Mouse (Mus musculus) forebrain, embryonic 11.5 days (tissue): ENCODE measurements around the gene Rps25. TPM values are rescaled to one million over a fixed set of nuclear protein-coding genes. Genes with fewer than 3 reads are reported as not detected.
A peak's percentile ranks its signal among the peaks of the same experiment; 100 is the strongest.

Experiments used
- ATAC-seq: fragments of 200-750 bp; cut with Nextera tagmentation; replicated peaks from 2 replicates; pipeline ENCODE4 v1.8.0; 2017; ENCODE audit warnings: moderate TSS enrichment; ENCODE audit not compliant: low FRiP score
- DNase-seq: peaks from one replicate; pipeline ENCODE4 v3.0.0-alpha.2; 2017; ENCODE audit warnings: low spot score
- H3K27ac ChIP-seq: fragments of 300-500 bp; sonication (generic); 2 replicates; pipeline ENCODE4 v1.5.1; 2014; ENCODE audit warnings: low read depth, low read length
- H3K27me3 ChIP-seq: fragments of 300-500 bp; sonication (generic); 2 replicates; pipeline ENCODE4 v1.6.1; 2014; ENCODE audit warnings: mild to moderate bottlenecking, low read length, mixed read lengths; ENCODE audit not compliant: control insufficient read depth, insufficient read depth
- H3K36me3 ChIP-seq: fragments of 300-500 bp; sonication (generic); 2 replicates; pipeline ENCODE4 v1.6.1; 2014; ENCODE audit warnings: mild to moderate bottlenecking, low read length, moderate library complexity, mixed read lengths; ENCODE audit not compliant: control insufficient read depth, insufficient read depth
- H3K4me1 ChIP-seq: fragments of 300-500 bp; sonication (generic); replicated peaks from 2 replicates; pipeline ENCODE4 v1.6.1; 2014; ENCODE audit warnings: low read length, mixed read lengths; ENCODE audit not compliant: control insufficient read depth, insufficient read depth
- H3K4me2 ChIP-seq: fragments of 300-500 bp; sonication (generic); 2 replicates; pipeline ENCODE4 v1.6.1; 2014; ENCODE audit warnings: low read depth, mild to moderate bottlenecking, low read length, moderate library complexity, mixed read lengths; ENCODE audit not compliant: severe bottlenecking
- H3K4me3 ChIP-seq: fragments of 300-500 bp; sonication (generic); 2 replicates; pipeline ENCODE4 v1.5.1; 2014; ENCODE audit warnings: low read depth, low read length
- H3K9ac ChIP-seq: fragments of 300-500 bp; sonication (generic); 2 replicates; pipeline ENCODE4 v1.6.1; 2014; ENCODE audit warnings: low read length
- H3K9me3 ChIP-seq: fragments of 300-500 bp; sonication (generic); 2 replicates; pipeline ENCODE4 v1.6.1; 2016; ENCODE audit warnings: low read length, mixed read lengths; ENCODE audit not compliant: control insufficient read depth
- WGBS: fragments of 180-500 bp; shearing (Covaris S2); extraction: QIAGEN DNeasy Blood & Tissue Kit; methylation state at CpG from one replicate; pipeline ENCODE4 v1.1.7; 2014; 5-methylcytosine and 5-hydroxymethylcytosine counted together
- microRNA-seq: library from miRNA; unstranded; fragments of <30 nt; microRNA quantifications from one replicate; pipeline ENCODE4, GENCODE M21; 2016; ENCODE audit not compliant: insufficient number of aligned reads
- polyA plus RNA-seq: library from polyadenylated mRNA; unstranded; fragments of >200 nt; fragmentation: Nextera tagmentation; extraction: Ambion mirVana; gene quantifications from 2 replicates; pipeline ENCODE4 v1.2.1, GENCODE M21; 2014

The Rps25 gene
- polyA plus RNA-seq, 1 experiment from 2014 or later: 1,699 TPM

DNA sequence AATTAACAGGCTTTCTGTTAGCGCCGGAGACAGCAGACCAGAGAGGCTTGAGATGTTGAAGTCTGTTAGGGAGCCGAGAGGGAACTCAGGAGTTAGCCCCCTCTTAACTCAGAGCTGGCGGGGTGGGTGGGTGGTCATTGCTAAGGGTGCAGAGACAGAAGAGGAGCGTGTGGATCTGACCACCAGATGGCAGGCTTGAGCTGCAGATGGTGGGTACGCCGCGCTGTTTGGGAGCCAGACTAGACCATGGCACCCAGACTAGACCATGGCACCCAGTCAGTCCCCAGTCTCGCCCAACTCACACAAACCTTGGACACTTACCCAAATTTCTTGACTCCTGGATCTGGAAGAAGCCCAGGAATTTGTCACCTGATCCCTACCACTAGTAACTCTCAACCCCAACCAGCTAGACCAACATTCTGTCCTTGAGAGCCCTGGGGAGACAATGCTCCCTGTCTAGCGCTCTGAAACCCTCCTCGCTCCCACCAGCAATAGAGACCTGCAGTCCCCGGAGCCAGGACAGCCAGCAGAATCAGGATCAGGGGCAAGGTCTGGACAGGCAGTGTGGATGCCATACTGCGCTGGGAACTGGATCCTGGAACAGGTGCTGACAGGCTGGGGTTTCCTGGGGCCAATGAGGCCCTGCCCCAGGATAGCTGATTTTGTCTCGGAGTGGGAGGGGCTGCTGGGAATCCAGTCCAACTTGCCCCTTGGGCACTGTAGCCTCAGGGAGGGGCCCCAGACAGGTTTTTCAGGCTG, 47.4 kb downstream of the Rps25 start:
- Histone ChIP-seq H3K4me1 (peaks cover 16% of the 10 kb centered on the region), H3K4me2 (0 out of 2 replicates have a peak overlapping the region, but pooled peaks have one; percentile 8), H3K9me3 (no peaks in the 10 kb centered on the region), H3K27ac (no peak overlapping the region), H3K27me3 (no peaks in the 10 kb centered on the region), H3K9ac (no peak overlapping the region), H3K4me3 (no peak overlapping the region), H3K36me3 (no peaks in the 10 kb centered on the region)
- 7% methylated on average over 14 of the region's 14 CpGs for WGBS
- ATAC-seq (peak; percentile 73), DNase-seq (peak; percentile 92)

GRCm38 (mm10) chr9:44454891-44455220, 47.9 kb downstream of the Rps25 start, which contains the start of gene Upk2:
TSS of gene Upk2 (minus strand) at chr9:44454976.
- WGBS: 24% methylated on average over 4 of the region's 4 CpGs
- no peaks in the 10 kb centered on the region for H3K36me3 ChIP-seq
- no peaks in the 10 kb centered on the region for H3K9me3 ChIP-seq
- peaks cover 16% of the 10 kb centered on the region for H3K4me1 ChIP-seq
- ATAC-seq (no peak), DNase-seq (no peak)
- 0 out of 2 replicates have a peak within 1 kb of the TSS, but pooled peaks have one; percentile 8 for H3K4me2 ChIP-seq
- no peak within 1 kb of the TSS for H3K4me3 ChIP-seq
- no peak within 1 kb of the TSS for H3K27ac ChIP-seq
- no peak within 1 kb of the TSS for H3K9ac ChIP-seq
- no peaks in the 10 kb centered on the region for H3K27me3 ChIP-seq

DNA sequence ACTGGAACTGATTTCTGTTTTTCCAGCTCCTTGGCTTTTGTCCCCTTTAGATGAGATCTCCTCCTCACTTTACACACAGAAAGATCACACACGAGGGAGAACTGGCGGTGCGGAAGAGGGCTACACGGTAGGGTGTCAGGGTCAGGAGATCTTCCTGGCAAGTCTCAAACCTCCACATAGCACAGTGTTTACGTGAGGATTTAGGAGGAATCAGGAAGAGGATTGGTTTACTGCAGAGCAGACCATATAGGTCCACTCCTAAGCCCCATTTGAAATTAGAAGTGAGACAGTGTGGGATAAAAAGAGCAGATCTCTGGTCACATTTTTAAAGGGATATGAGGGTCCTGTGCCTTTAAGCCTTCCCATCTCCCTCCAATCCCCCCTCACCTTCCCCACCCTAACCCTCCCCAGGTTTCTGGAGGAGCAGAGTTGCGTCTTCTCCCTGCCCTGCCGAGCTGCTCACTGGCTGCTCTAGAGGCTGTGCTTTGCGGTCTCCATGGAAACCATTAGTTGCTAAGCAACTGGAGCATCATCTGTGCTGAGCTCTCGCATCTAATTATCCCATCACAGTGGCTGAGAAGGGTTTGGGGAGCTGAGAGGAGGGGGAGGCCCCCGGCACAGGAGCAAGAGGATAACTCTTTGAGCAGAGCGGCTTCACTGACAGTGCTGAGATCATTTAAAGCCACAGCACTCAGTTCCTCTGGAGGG, 50.2 kb downstream of the Rps25 start:
- Histone ChIP-seq H3K9ac (peak overlapping the region; percentile 16), H3K9me3 (no peaks in the 10 kb centered on the region), H3K4me3 (no peak overlapping the region), H3K4me1 (peaks cover 16% of the 10 kb centered on the region), H3K27me3 (no peaks in the 10 kb centered on the region), H3K27ac (peak overlapping the region; percentile 86), H3K4me2 (peak overlapping the region; percentile 32; the same call in 1 of the 2 replicates), H3K36me3 (no peaks in the 10 kb centered on the region)
- DNase-seq: peak; percentile 88
- WGBS: 1% methylated on average over 11 of the region's 11 CpGs
- ATAC-seq: peak; percentile 94

Small RNA genes within 50 kb of the gene (microRNA-seq; reads per million reads assigned to microRNA genes)
- not detected for gene Mir7085

Other genes with a start within 250 kb of the Rps25 start
- gene Cbl, start 173.1 kb upstream of the Rps25 start, polyA plus RNA-seq: 25.9 and 26.2 TPM in 2 replicates
- not detected in 2 replicates for gene Ccdc153, start 166.5 kb upstream of the Rps25 start, polyA plus RNA-seq
- gene Pdzd3, start 155.7 kb upstream of the Rps25 start, polyA plus RNA-seq: 0.16 TPM in 2 replicates
- gene Nlrx1, start 138.5 kb upstream of the Rps25 start, polyA plus RNA-seq: 3.2 and 3.6 TPM in 2 replicates
- 6.7 and 9.6 TPM in 2 replicates for gene Abcg4, start 118.5 kb upstream of the Rps25 start, polyA plus RNA-seq
- 25.8 and 27.4 TPM in 2 replicates for gene Hinfp, start 101.5 kb upstream of the Rps25 start, polyA plus RNA-seq
- gene C2cd2l, start 86.9 kb upstream of the Rps25 start, polyA plus RNA-seq: 12.2 and 13.7 TPM in 2 replicates
- gene Dpagt1, start 81.1 kb upstream of the Rps25 start, polyA plus RNA-seq: 47.7 and 49.1 TPM in 2 replicates
- gene H2afx, start 72.4 kb upstream of the Rps25 start, polyA plus RNA-seq: 463 and 498 TPM in 2 replicates
- 155 and 166 TPM in 2 replicates for gene Hmbs, start 62.9 kb upstream of the Rps25 start, polyA plus RNA-seq
- gene Vps11, start 45.5 kb upstream of the Rps25 start, polyA plus RNA-seq: 32.2 and 35.7 TPM in 2 replicates
- 32.5 and 35.2 TPM in 2 replicates for gene Hyou1, start 27.6 kb upstream of the Rps25 start, polyA plus RNA-seq
- gene Slc37a4, start 10.3 kb upstream of the Rps25 start, polyA plus RNA-seq: 24.8 and 24.9 TPM in 2 replicates
- 186 and 188 TPM in 2 replicates for gene Trappc4, start 461 bp downstream of the Rps25 start, polyA plus RNA-seq
- gene Ccdc84, start 11.4 kb downstream of the Rps25 start, polyA plus RNA-seq: 25.5 and 26.8 TPM in 2 replicates
- not detected in 2 replicates for gene Foxr1, start 34.0 kb downstream of the Rps25 start, polyA plus RNA-seq
- not detected in 2 replicates for gene Upk2, start 47.8 kb downstream of the Rps25 start, polyA plus RNA-seq
- gene Bcl9l, start 75.7 kb downstream of the Rps25 start, polyA plus RNA-seq: 8.7 and 10.6 TPM in 2 replicates
- 0.09 TPM in 1 of 2 replicates, not detected in the other for gene Cxcr5, start 154.7 kb downstream of the Rps25 start, polyA plus RNA-seq
- gene Ddx6, start 197.8 kb downstream of the Rps25 start, polyA plus RNA-seq: 16.2 and 17.2 TPM in 2 replicates